ENCODE assay signal across 30 mouse cellular contexts in genomic region chr2:33589280-33589679, GRCm38 (mm10). TPM values are rescaled to one million over a fixed set of nuclear protein-coding genes. Genes with fewer than 3 reads are reported as not detected.
DNase-seq lines count a peak whose midpoint lies in the region; ATAC-seq and TF ChIP-seq lines count a peak whose summit lies in the region.
"Had no signal": no experiment of that assay in that cellular context is flagged by ENCODE, and none has a peak within 500 bp of the region (broad histone marks: within the 10 kb centered on the region; RNA-seq: fewer than 3 reads in every experiment).

No protein-coding gene starts in this region.

- no peak for TF ChIP-seq POLR2A in brain, embryonic 14.5 days (IDR thresholded peaks at IDR 0.05; ENCODE audit: borderline replicate concordance, extremely low read depth, insufficient read depth, insufficient read length, poor library complexity, severe bottlenecking)
- no peak for TF ChIP-seq POLR2A in heart, adult 2 months (IDR thresholded peaks at IDR 0.05; ENCODE audit: insufficient read depth, low read depth, low read length)

- no peak for TF ChIP-seq CTCF in brain, embryonic 14.5 days (IDR thresholded peaks at IDR 0.05; ENCODE audit: borderline replicate concordance, extremely low read depth, insufficient read depth, insufficient read length)
- no peak for TF ChIP-seq CTCF in heart, adult 2 months (IDR thresholded peaks at IDR 0.05)

- 46% methylated on average over 9 of the region's 9 CpGs for WGBS in hindbrain, embryonic 13.5 days
- WGBS in hindbrain, embryonic 11.5 days: 64% methylated on average over 9 of the region's 9 CpGs
- 53% methylated on average over 9 of the region's 9 CpGs for WGBS in midbrain, embryonic 16.5 days
- 61% methylated on average over 9 of the region's 9 CpGs for WGBS in midbrain, embryonic 15.5 days
- 84% methylated on average over 9 of the region's 9 CpGs for WGBS in heart, adult 2 months

- H3K4me3 ChIP-seq in hindbrain, embryonic 13.5 days: no peak overlapping the region
- H3K4me3 ChIP-seq in hindbrain, embryonic 11.5 days (ENCODE audit: low read depth, low read length): no peak overlapping the region
- H3K4me3 ChIP-seq in midbrain, embryonic 16.5 days (ENCODE audit: low read depth, low read length): no peak overlapping the region
- no peak overlapping the region for H3K4me3 ChIP-seq in midbrain, embryonic 15.5 days
- H3K4me3 ChIP-seq in heart, adult 2 months: no peak overlapping the region
- H3K4me3 ChIP-seq: embryonic facial prominence, embryonic 13.5 days; embryonic facial prominence, embryonic 15.5 days; erythroblast, embryonic 14.5 days; forebrain, embryonic 10.5 days; forebrain, embryonic 12.5 days had no signal

- ATAC-seq in hindbrain, embryonic 13.5 days (ENCODE audit: low FRiP score): no peak
- ATAC-seq in hindbrain, embryonic 11.5 days (ENCODE audit: low FRiP score): no peak
- no peak for ATAC-seq in midbrain, embryonic 16.5 days
- ATAC-seq in midbrain, embryonic 15.5 days (replicated peaks): no peak
- ATAC-seq: CD4-positive, CD25-positive, alpha-beta regulatory T cell, adult 4 months; forebrain, embryonic 14.5 days; forebrain, embryonic 16.5 days had no signal

- intact Hi-C loops in heart, adult 2 months (cut with DNase I): no loop called here

- H3K4me2 ChIP-seq in hindbrain, embryonic 13.5 days: no peak overlapping the region
- no peak overlapping the region for H3K4me2 ChIP-seq in hindbrain, embryonic 11.5 days (replicated peaks; ENCODE audit: low read depth, low read length)
- no peak overlapping the region for H3K4me2 ChIP-seq in midbrain, embryonic 16.5 days (ENCODE audit: low read length)
- no peak overlapping the region for H3K4me2 ChIP-seq in midbrain, embryonic 15.5 days
- H3K4me2 ChIP-seq: embryonic facial prominence, embryonic 13.5 days; embryonic facial prominence, embryonic 15.5 days; forebrain, embryonic 12.5 days had no signal

- no peaks in the 10 kb centered on the region for H3K9me3 ChIP-seq in hindbrain, embryonic 13.5 days
- H3K9me3 ChIP-seq in hindbrain, embryonic 11.5 days (ENCODE audit: control insufficient read depth, low read length): no peaks in the 10 kb centered on the region
- no peaks in the 10 kb centered on the region for H3K9me3 ChIP-seq in midbrain, embryonic 16.5 days (replicated peaks; ENCODE audit: control insufficient read depth, low read length, poor library complexity, severe bottlenecking)
- H3K9me3 ChIP-seq in midbrain, embryonic 15.5 days: no peaks in the 10 kb centered on the region
- H3K9me3 ChIP-seq: embryonic facial prominence, embryonic 13.5 days; embryonic facial prominence, embryonic 15.5 days; forebrain, embryonic 10.5 days; forebrain, embryonic 12.5 days; G1E had no signal

- H3K27me3 ChIP-seq in hindbrain, embryonic 13.5 days: peaks cover 59% of the 10 kb centered on the region
- peaks cover 32% of the 10 kb centered on the region for H3K27me3 ChIP-seq in hindbrain, embryonic 11.5 days (ENCODE audit: control insufficient read depth, insufficient read depth, low read length)
- H3K27me3 ChIP-seq in midbrain, embryonic 16.5 days (ENCODE audit: control insufficient read depth, insufficient read depth, low read depth, low read length): peaks cover 12% of the 10 kb centered on the region
- peaks cover 23% of the 10 kb centered on the region for H3K27me3 ChIP-seq in midbrain, embryonic 15.5 days (replicated peaks)
- no peaks in the 10 kb centered on the region for H3K27me3 ChIP-seq in heart, adult 2 months (ENCODE audit: control insufficient read depth, insufficient read depth, low read length)

- no peaks in the 10 kb centered on the region for H3K36me3 ChIP-seq in hindbrain, embryonic 13.5 days
- H3K36me3 ChIP-seq in hindbrain, embryonic 11.5 days (ENCODE audit: control insufficient read depth, insufficient read depth, low read length): no peaks in the 10 kb centered on the region
- no peaks in the 10 kb centered on the region for H3K36me3 ChIP-seq in midbrain, embryonic 16.5 days (ENCODE audit: control insufficient read depth, insufficient read depth, low read length)
- H3K36me3 ChIP-seq in midbrain, embryonic 15.5 days (replicated peaks): no peaks in the 10 kb centered on the region
- no peaks in the 10 kb centered on the region for H3K36me3 ChIP-seq in heart, adult 2 months (ENCODE audit: control insufficient read depth, insufficient read depth, low read length)
- H3K36me3 ChIP-seq: embryonic facial prominence, embryonic 13.5 days; embryonic facial prominence, embryonic 15.5 days; forebrain, embryonic 10.5 days; forebrain, embryonic 12.5 days; G1E had no signal

- no peak overlapping the region for H3K9ac ChIP-seq in hindbrain, embryonic 13.5 days
- no peak overlapping the region for H3K9ac ChIP-seq in hindbrain, embryonic 11.5 days (ENCODE audit: low read depth, low read length)
- 0 out of 2 replicates have a peak overlapping the region, but pooled peaks have one; percentile 14 for H3K9ac ChIP-seq in midbrain, embryonic 16.5 days (ENCODE audit: low read depth, low read length)
- H3K9ac ChIP-seq in midbrain, embryonic 15.5 days: no peak overlapping the region
- H3K9ac ChIP-seq in heart, adult 2 months (ENCODE audit: low read depth, low read length): no peak overlapping the region
- H3K9ac ChIP-seq: embryonic facial prominence, embryonic 13.5 days; embryonic facial prominence, embryonic 15.5 days; forebrain, embryonic 12.5 days had no signal

- H3K79me2 ChIP-seq in heart, adult 2 months (replicated peaks; ENCODE audit: control insufficient read depth, insufficient read depth, low read length): no peaks in the 10 kb centered on the region

- peak overlapping the region; percentile 44; the same call in 1 of the 2 replicates for H3K27ac ChIP-seq in hindbrain, embryonic 13.5 days
- H3K27ac ChIP-seq in hindbrain, embryonic 11.5 days (ENCODE audit: low read depth, low read length): no peak overlapping the region
- no peak overlapping the region for H3K27ac ChIP-seq in midbrain, embryonic 16.5 days (ENCODE audit: low read length)
- H3K27ac ChIP-seq in midbrain, embryonic 15.5 days: no peak overlapping the region
- H3K27ac ChIP-seq in heart, adult 2 months: no peak overlapping the region
- H3K27ac ChIP-seq: embryonic facial prominence, embryonic 13.5 days; embryonic facial prominence, embryonic 15.5 days; forebrain, embryonic 10.5 days; forebrain, embryonic 12.5 days had no signal

- no peak for DNase-seq in hindbrain, embryonic 11.5 days (ENCODE audit: low spot score)
- peak; percentile 31 for DNase-seq in brain, embryonic 14.5 days (ENCODE audit: low read depth)
- peak; percentile 55 for DNase-seq in retina, embryonic 14.5 days (ENCODE audit: low spot score)
- no peak for DNase-seq in adrenal gland, postnatal 36 days
- DNase-seq in heart, adult 2 months: no peak
- DNase-seq: adrenal gland, adult 2 months; adrenal gland, postnatal 10 days; adrenal gland, postnatal 25 days; B cell, adult 2 months; cerebellum, adult 11 months; cerebellum, adult 18-20 months; cerebellum, adult 8-10 months; cerebellum, adult 9-11 months; cerebellum, postnatal 14 days; cerebellum, postnatal 36 days; embryo, embryonic 11 days had no signal

- peaks cover 61% of the 10 kb centered on the region for H3K4me1 ChIP-seq in hindbrain, embryonic 13.5 days (replicated peaks)
- peaks cover 22% of the 10 kb centered on the region for H3K4me1 ChIP-seq in hindbrain, embryonic 11.5 days (replicated peaks; ENCODE audit: control insufficient read depth, insufficient read depth, low read length)
- H3K4me1 ChIP-seq in midbrain, embryonic 16.5 days (ENCODE audit: control insufficient read depth, insufficient read depth, low read length): peaks cover 20% of the 10 kb centered on the region
- H3K4me1 ChIP-seq in midbrain, embryonic 15.5 days: peaks cover 35% of the 10 kb centered on the region
- H3K4me1 ChIP-seq in heart, adult 2 months (ENCODE audit: control insufficient read depth, insufficient read depth, low read length): no peaks in the 10 kb centered on the region; the same call in 1 of the 2 replicates

- no peak for TF ChIP-seq EP300 in heart, adult 2 months (IDR thresholded peaks at IDR 0.05; ENCODE audit: insufficient read depth, low read depth, low read length)

RNA-seq across cellular contexts. Expression of gene Lmx1b, which starts 51.0 kb away (rescaled TPM):
- polyA plus RNA-seq in hindbrain, embryonic 13.5 days (2015; fragmentation: Nextera tagmentation; extraction: Ambion mirVana): 6.3 and 6.7 TPM in 2 replicates
- polyA plus RNA-seq in hindbrain, embryonic 11.5 days (2014; fragmentation: Nextera tagmentation; extraction: Ambion mirVana): 4.2 and 5.0 TPM in 2 replicates
- polyA plus RNA-seq in midbrain, embryonic 16.5 days (2015; fragmentation: Nextera tagmentation; extraction: Ambion mirVana): 0.95 and 0.98 TPM in 2 replicates
- 1.5 and 1.7 TPM in 2 replicates for polyA plus RNA-seq in midbrain, embryonic 15.5 days (2015; fragmentation: Nextera tagmentation; extraction: Ambion mirVana)
- polyA plus RNA-seq in brain, embryonic 14.5 days (2012; rRNA removed): 2.9 and 16.0 TPM in 2 replicates
- total RNA-seq in adrenal gland, postnatal 36 days (2021): under 1 TPM in 1 of 2 experiments, not detected in 1; 0.07 TPM
- under 1 TPM in 1 of 2 experiments, not detected in 1; 0.18 TPM for total RNA-seq in heart, adult 2 months (2021)
- 0.06 and 0.08 TPM in 2 replicates for polyA plus RNA-seq in heart, adult 2 months (2012; rRNA removed)
- total RNA-seq: adrenal gland, adult 2 months; CH12.LX; common myeloid progenitor, adult 5-6 weeks had no signal
- polyA plus RNA-seq: adrenal gland, adult 2 months; CD4-positive, CD25-positive, alpha-beta regulatory T cell, adult 4 months; erythroblast, embryonic 14.5 days; forebrain, embryonic 16.5 days; G1E had no signal

Comparison
In these comparisons a context has a peak if more than half of its experiments do, and no peak if none do; other contexts are left out.
1. DNase-seq: peak in brain, embryonic 14.5 days (single experiment) and retina, embryonic 14.5 days (single experiment); none in hindbrain, embryonic 11.5 days (single experiment), adrenal gland, postnatal 36 days (0 of 2) and heart, adult 2 months (0 of 2).